Mouse (Mus musculus) adrenal gland, postnatal 4 days (tissue): ENCODE data around the gene Grwd1. TPM values are rescaled to one million over a fixed set of nuclear protein-coding genes. Genes with fewer than 3 reads are reported as not detected.

ENCODE experiments used
- total RNA-seq, 2 experiments: library from RNA; stranded (reverse); gene quantifications; 2 replicates each; pipeline ENCODE4 v1.2.3; 2021

Grwd1 gene
- total RNA-seq, 2 experiments from 2014 or later = 28.2 to 28.3 TPM

Other genes starting within 250 kb of the Grwd1 start
- under 1 TPM in 1 of 2 experiments, not detected in 1; 0.34 TPM for gene Fgf21, start 215.5 kb downstream of the Grwd1 start, total RNA-seq
- gene Fut1, start 213.7 kb downstream of the Grwd1 start, total RNA-seq = under 1 TPM in 1 of 2 experiments, not detected in 1; 0.22 TPM
- 1 to 10 TPM in 1 of 2 experiments, under 1 TPM in 1; 0.54 to 1.1 TPM for gene Izumo1, start 209.1 kb downstream of the Grwd1 start, total RNA-seq
- gene Rasip1, start 203.5 kb downstream of the Grwd1 start, total RNA-seq = 10 to 100 TPM; 31.1 to 31.2 TPM
- gene Mamstr, start 191.0 kb downstream of the Grwd1 start, total RNA-seq = 10 to 100 TPM; 11.5 to 14.2 TPM
- gene Fut2, start 164.6 kb downstream of the Grwd1 start, total RNA-seq = under 1 TPM in 1 of 2 experiments, not detected in 1; 0.42 TPM
- gene Ntn5, start 146.9 kb downstream of the Grwd1 start, total RNA-seq = under 1 TPM in 1 of 2 experiments, not detected in 1; 0.20 TPM
- gene Sec1, start 136.5 kb downstream of the Grwd1 start, total RNA-seq = under 1 TPM; 0.11 to 0.28 TPM
- gene Car11, start 131.1 kb downstream of the Grwd1 start, total RNA-seq = 10 to 100 TPM; 15.1 to 16.4 TPM
- gene Dbp, start 125.9 kb downstream of the Grwd1 start, total RNA-seq = 100 to 1,000 TPM; 101 to 129 TPM
- 1,000 to 10,000 TPM; 1,215 to 1,230 TPM for gene Rpl18, start 115.5 kb downstream of the Grwd1 start, total RNA-seq
- gene Sphk2, start 112.9 kb downstream of the Grwd1 start, total RNA-seq = 10 to 100 TPM; 30.1 to 33.3 TPM
- under 1 TPM; 0.45 to 0.62 TPM for gene Fam83e, start 109.7 kb downstream of the Grwd1 start, total RNA-seq
- not detected for gene Spaca4, start 105.1 kb downstream of the Grwd1 start, total RNA-seq
- gene Lmtk3, start 47.2 kb downstream of the Grwd1 start, total RNA-seq = 10 to 100 TPM; 17.2 to 18.8 TPM
- gene Sult2b1, start 46.3 kb downstream of the Grwd1 start, total RNA-seq = 1 to 10 TPM in 1 of 2 experiments, under 1 TPM in 1; 0.64 to 1.0 TPM
- gene Cyth2, start 16.4 kb downstream of the Grwd1 start, total RNA-seq = 100 to 1,000 TPM; 124 to 126 TPM
- gene Kcnj14, start 6.2 kb downstream of the Grwd1 start, total RNA-seq = under 1 TPM; 0.45 to 0.53 TPM
- gene Kdelr1, start 41.8 kb upstream of the Grwd1 start, total RNA-seq = 100 to 1,000 TPM; 147 to 148 TPM
- 1 to 10 TPM; 2.0 to 2.1 TPM for gene Grin2d, start 47.4 kb upstream of the Grwd1 start, total RNA-seq
- gene Syngr4, start 65.8 kb upstream of the Grwd1 start, total RNA-seq = under 1 TPM; 0.79 to 0.95 TPM
- 10 to 100 TPM; 30.2 to 33.3 TPM for gene Tmem143, start 66.0 kb upstream of the Grwd1 start, total RNA-seq
- 100 to 1,000 TPM; 191 to 202 TPM for gene Emp3, start 90.5 kb upstream of the Grwd1 start, total RNA-seq
- 1 to 10 TPM; 8.8 to 10.0 TPM for gene Ccdc114, start 93.1 kb upstream of the Grwd1 start, total RNA-seq
- gene Abcc6, start 199.4 kb upstream of the Grwd1 start, total RNA-seq = 1 to 10 TPM; 1.5 to 7.2 TPM
- gene Nomo1, start 202.8 kb upstream of the Grwd1 start, total RNA-seq = 10 to 100 TPM; 53.4 to 57.7 TPM